Mouse (Mus musculus) spleen, adult 2 months (tissue): ENCODE measurements at regions not wholly inside any gene's neighbourhood (a gene's known extent, or its start where the extent isn't known, plus 50 kb on each side); places are given as distances from the start of the nearest gene placed in this dataset.

Source experiments
- DNase-seq, 2 experiments: peaks; one replicate each; pipeline versions ENCODE4 v3.0.0 to v3.0.0-alpha.2; 2012 to 2021; ENCODE audit warnings: low spot score in 2 of 2, low read depth in 1 of 2
- H3K27ac ChIP-seq: fragments of 200-500 bp; 2 replicates; pipeline ENCODE4 v1.5.1; 2012; ENCODE audit warnings: low read length, inconsistent platforms; ENCODE audit not compliant: insufficient read depth
- H3K27me3 ChIP-seq: fragments of 200-500 bp; 2 replicates; pipeline ENCODE4 v1.6.1; 2012; ENCODE audit warnings: mild to moderate bottlenecking, moderate library complexity, low read length, inconsistent platforms; ENCODE audit not compliant: control insufficient read depth, insufficient read depth
- H3K36me3 ChIP-seq: fragments of 200-500 bp; 2 replicates; pipeline ENCODE4 v1.6.1; 2012; ENCODE audit warnings: mild to moderate bottlenecking, low read length, inconsistent platforms; ENCODE audit not compliant: control insufficient read depth, insufficient read depth
- H3K4me1 ChIP-seq: fragments of 200-500 bp; 2 replicates; pipeline ENCODE4 v1.6.1; 2011; ENCODE audit warnings: inconsistent platforms; ENCODE audit not compliant: control insufficient read depth, insufficient read depth, insufficient read length
- H3K4me3 ChIP-seq: fragments of 200-500 bp; 2 replicates; pipeline ENCODE4 v1.5.1; 2011; ENCODE audit warnings: mild to moderate bottlenecking, inconsistent platforms; ENCODE audit not compliant: insufficient read depth, insufficient read length; ENCODE audit errors: extremely low read depth
- CTCF ChIP-seq: fragments of 200-500 bp; IDR thresholded peaks from 2 replicates; pipeline ENCODE4 v1.5.1; 2011; ENCODE audit warnings: mild to moderate bottlenecking, inconsistent platforms; ENCODE audit not compliant: insufficient read depth, insufficient read length, insufficient replicate concordance; ENCODE audit errors: extremely low read depth
- POLR2A ChIP-seq: fragments of 200-500 bp; IDR thresholded peaks from 2 replicates; pipeline ENCODE4 v1.6.1; 2011; ENCODE audit warnings: low read depth, low read length, inconsistent platforms
- WGBS: fragments of 180-500 bp; shearing (Covaris S2); methylation state at CpG from one replicate; pipeline ENCODE4 v1.1.7; 2018; 5-methylcytosine and 5-hydroxymethylcytosine counted together

DNA sequence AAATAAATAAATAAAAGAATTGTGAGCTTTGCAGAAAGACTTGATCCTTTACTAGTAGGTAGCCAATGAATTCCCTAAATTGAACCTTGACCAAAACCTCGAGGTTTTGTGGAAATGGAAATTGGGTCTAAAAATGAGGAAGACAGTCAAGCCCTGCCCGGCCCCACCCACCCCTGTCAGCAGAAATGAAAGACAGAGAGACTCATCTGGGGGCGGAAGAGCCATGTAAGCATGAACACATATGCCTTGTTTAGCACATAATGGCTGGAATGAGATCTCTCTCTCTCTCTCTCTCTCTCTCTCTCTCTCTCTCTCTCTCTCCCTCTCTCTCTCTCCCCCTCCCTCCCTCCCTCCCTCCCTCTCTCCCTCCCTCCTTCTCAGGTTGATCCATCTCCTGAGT is 1451.3 kb upstream of the Gm6569 start:
- WGBS, result 76% methylated on average over 3 of the region's 3 CpGs
- no peak for TF ChIP-seq CTCF
- no peak for TF ChIP-seq POLR2A

DNA sequence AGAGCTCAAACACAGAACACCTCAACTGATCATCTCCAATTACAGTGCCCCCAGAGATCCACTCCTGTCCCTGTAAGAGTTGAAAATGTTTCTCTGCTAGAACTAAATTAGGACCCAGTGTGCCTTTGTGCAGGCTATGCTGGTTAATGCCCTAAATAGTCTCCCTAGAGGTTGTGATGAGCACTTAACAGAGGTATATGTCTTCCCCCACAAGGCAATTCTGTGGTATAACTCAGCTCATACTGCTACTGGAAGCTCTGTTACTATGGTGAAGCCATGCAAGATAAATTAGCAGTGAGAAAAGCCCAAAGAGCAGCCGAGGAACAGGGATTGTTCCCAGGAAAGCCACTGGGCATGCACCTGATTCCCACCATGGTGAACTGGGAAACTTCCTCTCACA is 1450.9 kb upstream of the Gm6569 start:
- Histone ChIP-seq H3K27me3 (no peaks in the 10 kb centered on the region), H3K4me1 (no peaks in the 10 kb centered on the region), H3K4me3 (no peak overlapping the region), H3K36me3 (no peaks in the 10 kb centered on the region), H3K27ac (no peak overlapping the region)
- WGBS, result 85% methylated on average over 1 of the region's 1 CpGs
- DNase-seq, result no peak
- TF ChIP-seq POLR2A (no peak), CTCF (no peak)

More for the DNA sequence above, 1451.3 kb upstream of the Gm6569 start:
- Histone ChIP-seq H3K27ac (no peak overlapping the region), H3K36me3 (no peaks in the 10 kb centered on the region), H3K27me3 (no peaks in the 10 kb centered on the region), H3K4me3 (no peak overlapping the region), H3K4me1 (no peaks in the 10 kb centered on the region)
- DNase-seq, result no peak

DNA sequence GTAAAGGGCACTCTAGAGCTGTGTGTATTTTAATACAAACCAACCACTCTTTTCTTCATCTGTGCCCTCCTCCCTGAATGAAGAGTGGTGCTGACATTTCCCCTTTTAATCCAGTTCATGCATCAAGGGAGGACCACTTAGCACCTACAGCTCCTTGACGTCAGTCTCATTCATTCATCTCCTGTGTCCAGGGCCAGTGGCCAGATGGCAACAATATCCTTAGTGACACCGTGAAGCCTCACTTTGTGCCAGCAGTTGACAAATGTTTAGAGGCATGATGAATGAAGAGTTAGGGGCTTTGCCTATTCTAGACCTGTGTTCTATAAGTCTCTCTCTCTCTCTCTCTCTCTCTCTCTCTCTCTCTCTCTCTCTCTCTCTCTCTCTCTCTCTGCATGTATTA is 1441.1 kb upstream of the Gm6569 start:
- Histone ChIP-seq H3K27ac (no peak overlapping the region), H3K36me3 (no peaks in the 10 kb centered on the region), H3K4me1 (no peaks in the 10 kb centered on the region), H3K27me3 (no peaks in the 10 kb centered on the region), H3K4me3 (no peak overlapping the region)
- no peak for TF ChIP-seq POLR2A
- no peak for TF ChIP-seq CTCF
- DNase-seq, result no peak
- 74% methylated on average over 2 of the region's 2 CpGs for WGBS

DNA sequence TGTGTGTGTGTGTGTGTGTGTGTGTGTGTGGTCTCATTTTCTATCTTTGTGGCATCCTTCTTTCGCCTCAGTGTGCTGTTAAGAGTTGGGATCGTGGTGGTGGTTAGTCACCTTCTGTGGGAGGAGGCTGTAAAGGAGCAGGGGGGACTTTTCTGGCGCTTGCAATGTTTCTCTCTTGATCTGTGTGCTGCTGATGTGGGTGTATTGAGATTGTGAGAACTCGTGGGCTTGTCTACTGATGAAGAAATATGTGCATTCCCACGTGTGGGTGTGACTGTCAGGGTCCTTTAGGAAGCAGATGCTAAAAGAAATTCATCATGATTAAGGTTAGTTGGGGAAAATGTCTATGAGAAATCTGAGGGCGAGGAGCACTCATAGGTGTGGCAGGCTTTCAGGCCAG is 1422.4 kb upstream of the Gm6569 start:
- Histone ChIP-seq H3K27me3 (no peaks in the 10 kb centered on the region), H3K36me3 (no peaks in the 10 kb centered on the region), H3K4me1 (no peaks in the 10 kb centered on the region), H3K4me3 (no peak overlapping the region), H3K27ac (no peak overlapping the region)
- no peak for DNase-seq
- TF ChIP-seq POLR2A, result no peak
- TF ChIP-seq CTCF, result no peak
- 61% methylated on average over 6 of the region's 6 CpGs for WGBS
